Mouse (Mus musculus) heart, postnatal 0 days (tissue): Measurements from ENCODE around the gene Ccdc34. TPM values are rescaled to one million over a fixed set of nuclear protein-coding genes. Genes with fewer than 3 reads are reported as not detected.

Source experiments
- ATAC-seq: fragments of 200-750 bp; cut with Nextera tagmentation; 2 replicates; pipeline ENCODE4 v1.8.0; 2017; ENCODE audit warnings: low read depth, moderate number of reproducible peaks, moderate library complexity; ENCODE audit not compliant: insufficient read depth
- DNase-seq: peaks from one replicate; pipeline ENCODE4 v3.0.0-alpha.2; 2016; ENCODE audit warnings: low spot score
- H3K27ac ChIP-seq: fragments of 300-500 bp; sonication (generic); 2 replicates; pipeline ENCODE4 v1.5.1; 2014; ENCODE audit warnings: low read depth, mild to moderate bottlenecking
- H3K27me3 ChIP-seq: fragments of 300-500 bp; sonication (generic); 2 replicates; pipeline ENCODE4 v1.6.1; 2014; ENCODE audit warnings: low read length, mixed read lengths; ENCODE audit not compliant: control insufficient read depth, insufficient read depth
- H3K36me3 ChIP-seq: fragments of 300-500 bp; sonication (generic); replicated peaks from 2 replicates; pipeline ENCODE4 v1.6.1; 2014; ENCODE audit warnings: low read length, mixed read lengths; ENCODE audit not compliant: control insufficient read depth, insufficient read depth
- H3K4me1 ChIP-seq: fragments of 300-500 bp; sonication (generic); 2 replicates; pipeline ENCODE4 v1.6.1; 2014; ENCODE audit warnings: antibody characterized with exemption; ENCODE audit not compliant: control insufficient read depth, insufficient read depth
- H3K4me2 ChIP-seq: fragments of 300-500 bp; sonication (generic); 2 replicates; pipeline ENCODE4 v1.6.1; 2014; ENCODE audit warnings: low read depth, mild to moderate bottlenecking, low read length, moderate library complexity
- H3K4me3 ChIP-seq: fragments of 300-500 bp; sonication (generic); 2 replicates; pipeline ENCODE4 v1.5.1; 2014; ENCODE audit warnings: low read depth, low read length
- H3K9ac ChIP-seq: fragments of 300-500 bp; sonication (generic); replicated peaks from 2 replicates; pipeline ENCODE4 v1.6.1; 2014; ENCODE audit warnings: low read depth, low read length, mixed read lengths
- H3K9me3 ChIP-seq: fragments of 300-500 bp; sonication (generic); replicated peaks from 2 replicates; pipeline ENCODE4 v1.6.1; 2016; ENCODE audit warnings: low read length; ENCODE audit not compliant: control insufficient read depth
- CTCF ChIP-seq: IDR thresholded peaks from 2 replicates; pipeline ENCODE4 v1.5.1; 2016; ENCODE audit warnings: antibody characterized with exemption, control low read depth, low read depth
- EP300 ChIP-seq: IDR thresholded peaks from 2 replicates; pipeline ENCODE4 v1.6.1; 2016; ENCODE audit warnings: antibody characterized with exemption, low read depth
- WGBS: fragments of 180-500 bp; shearing (Covaris S2); extraction: QIAGEN DNeasy Blood & Tissue Kit; methylation state at CpG from one replicate; pipeline ENCODE4 v1.1.7; 2014; 5-methylcytosine and 5-hydroxymethylcytosine counted together
- polyA plus RNA-seq: library from polyadenylated mRNA; unstranded; fragments of >200 nt; fragmentation: Nextera tagmentation; extraction: Ambion mirVana; gene quantifications from 2 replicates; pipeline ENCODE4 v1.2.1, GENCODE M21; 2015
- total RNA-seq: library from RNA; depleted of rRNA; stranded (reverse); fragments of >200 nt; gene quantifications from 2 replicates; pipeline ENCODE4 v1.2.3, GENCODE M21; 2014; ENCODE audit warnings: low replicate concordance

Gene Ccdc34
- total and polyA plus RNA-seq, 2 experiments from 2014 or later: 6.9 to 16.5 TPM

GRCm38 (mm10) chr2:110188696-110189397 lies 171.2 kb downstream of the Ccdc34 start:
- no peak overlapping the region for H3K4me3 ChIP-seq
- H3K4me2 ChIP-seq: no peak overlapping the region
- TF ChIP-seq CTCF (no peak), EP300 (no peak)
- 91% methylated on average over 4 of the region's 4 CpGs for WGBS
- H3K9me3 ChIP-seq: no peaks in the 10 kb centered on the region
- DNase-seq (no peak), ATAC-seq (no peak)
- no peak overlapping the region for H3K27ac ChIP-seq
- H3K36me3 ChIP-seq: no peaks in the 10 kb centered on the region
- no peak overlapping the region for H3K9ac ChIP-seq
- no peaks in the 10 kb centered on the region for H3K27me3 ChIP-seq
- H3K4me1 ChIP-seq: peaks cover 31% of the 10 kb centered on the region

- H3K4me2 ChIP-seq: no peak overlapping the region
- peaks cover 30% of the 10 kb centered on the region for H3K4me1 ChIP-seq
- H3K36me3 ChIP-seq: no peaks in the 10 kb centered on the region
- H3K9ac ChIP-seq: no peak overlapping the region
- H3K27ac ChIP-seq: no peak overlapping the region
- no peak for DNase-seq
- no peaks in the 10 kb centered on the region for H3K9me3 ChIP-seq
- no peak for ATAC-seq
- TF ChIP-seq EP300: no peak
- no peak for TF ChIP-seq CTCF
- 94% methylated on average over 2 of the region's 2 CpGs for WGBS
- no peaks in the 10 kb centered on the region for H3K27me3 ChIP-seq
- H3K4me3 ChIP-seq: no peak overlapping the region
These were observed 172.8 kb downstream of the Ccdc34 start for GRCm38 (mm10) chr2:110190416-110190815.

GRCm38 (mm10) chr2:110191186-110191690 lies 173.6 kb downstream of the Ccdc34 start:
- TF ChIP-seq CTCF: no peak
- no peak for TF ChIP-seq EP300
- Histone ChIP-seq H3K4me2 (no peak overlapping the region), H3K4me1 (peaks cover 30% of the 10 kb centered on the region), H3K27ac (peak overlapping the region; percentile 95), H3K36me3 (no peaks in the 10 kb centered on the region), H3K9me3 (no peaks in the 10 kb centered on the region), H3K27me3 (no peaks in the 10 kb centered on the region), H3K4me3 (no peak overlapping the region), H3K9ac (no peak overlapping the region)
- DNase-seq: no peak
- 61% methylated on average over 4 of the region's 4 CpGs for WGBS
- no peak for ATAC-seq

DNA sequence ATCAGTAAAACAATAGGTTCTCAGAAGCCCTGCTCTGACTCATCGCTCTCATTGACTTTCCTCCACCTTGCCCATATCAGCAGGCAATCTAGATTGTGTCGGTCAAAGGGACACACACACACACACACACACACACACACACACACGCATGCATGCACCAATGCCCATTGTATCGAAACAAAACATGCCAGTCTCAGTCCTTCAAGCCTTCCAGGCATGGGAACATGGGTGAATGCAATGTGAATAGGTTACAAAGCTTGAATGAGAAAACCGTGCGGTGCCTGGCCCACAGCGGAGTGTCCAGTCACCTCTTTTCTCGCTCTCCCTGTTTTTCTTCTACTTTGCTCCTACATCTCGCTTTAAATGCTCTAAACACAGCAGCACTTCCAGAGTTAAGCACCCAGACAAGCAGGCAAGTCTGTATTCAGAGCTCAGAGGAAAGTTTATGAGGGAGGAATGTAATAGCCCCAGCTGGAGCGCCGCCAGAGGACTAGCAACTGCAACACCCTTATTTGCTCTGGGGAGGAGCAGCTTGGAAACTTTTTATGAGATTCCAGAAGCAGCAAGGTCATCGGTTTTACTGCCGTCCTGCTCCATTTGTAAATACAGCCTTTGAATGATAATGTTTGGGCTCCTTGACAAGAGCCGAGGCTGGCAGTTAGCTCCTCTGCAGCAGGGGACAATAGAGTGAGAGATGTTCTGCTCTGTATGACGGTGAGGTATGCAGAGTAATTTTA lies 174.5 kb downstream of the Ccdc34 start:
- DNase-seq: peak; percentile 92
- Histone ChIP-seq H3K27me3 (no peaks in the 10 kb centered on the region), H3K9ac (peak overlapping the region; percentile 14; the same call in 1 of the 2 replicates), H3K27ac (peak overlapping the region; percentile 95), H3K4me3 (peak overlapping the region; percentile 7; the same call in 1 of the 2 replicates), H3K4me1 (peaks cover 23% of the 10 kb centered on the region), H3K9me3 (no peaks in the 10 kb centered on the region), H3K36me3 (no peaks in the 10 kb centered on the region), H3K4me2 (peak overlapping the region; percentile 43)
- peak; percentile 88 for ATAC-seq
- no peak for TF ChIP-seq CTCF
- TF ChIP-seq EP300: no peak
- WGBS: 27% methylated on average over 15 of the region's 15 CpGs

DNA sequence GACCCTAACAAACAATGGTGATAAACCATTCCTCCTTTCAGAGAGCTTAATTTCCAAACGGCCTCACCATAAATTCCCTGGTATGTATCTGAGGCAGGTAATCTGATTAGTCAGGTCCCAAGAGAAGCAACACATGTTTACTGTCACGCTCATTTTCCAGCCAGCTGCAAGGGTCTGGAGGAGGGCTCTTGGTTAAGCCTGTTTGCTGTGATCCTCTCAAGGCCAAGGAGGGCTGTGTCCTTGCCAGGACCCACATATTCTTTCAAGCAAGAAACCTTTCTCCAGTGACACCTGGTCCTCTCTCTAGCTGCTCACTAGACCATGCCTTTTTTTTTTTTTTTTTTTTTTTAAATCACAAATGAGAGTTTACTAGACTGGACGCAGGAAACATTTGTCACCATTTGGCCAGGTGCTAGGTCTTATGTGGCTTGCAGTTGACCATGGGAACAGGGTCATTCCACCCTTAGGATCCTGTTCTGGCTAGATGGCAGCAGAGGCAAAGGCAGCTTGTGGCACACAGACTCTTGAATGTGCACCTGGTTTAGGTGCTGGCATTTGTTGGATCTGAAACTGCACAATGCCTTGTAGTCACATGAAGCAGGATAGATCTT lies 175.2 kb downstream of the Ccdc34 start:
- TF ChIP-seq EP300 (no peak), CTCF (peak; percentile 15; the same call in 1 of the 2 replicates)
- Histone ChIP-seq H3K4me2 (peak overlapping the region; percentile 43; the same call in 1 of the 2 replicates), H3K27me3 (no peaks in the 10 kb centered on the region), H3K36me3 (no peaks in the 10 kb centered on the region), H3K27ac (peak overlapping the region; percentile 95), H3K9ac (0 out of 2 replicates have a peak overlapping the region, but pooled peaks have one; percentile 14), H3K4me3 (no peak overlapping the region), H3K4me1 (peaks cover 17% of the 10 kb centered on the region), H3K9me3 (no peaks in the 10 kb centered on the region)
- 32% methylated on average over 3 of the region's 3 CpGs for WGBS
- ATAC-seq: peak; percentile 50; the same call in 1 of the 2 replicates
- DNase-seq: no peak
